Mouse (Mus musculus) cerebellum, adult 9-10 months (tissue): ENCODE measurements around the gene Creld1.

Source experiments
- DNase-seq: peaks from one replicate; pipeline ENCODE4 v3.0.0; 2022

Gene Creld1

GRCm38 (mm10) chr6:113471297-113471936, 11.7 kb upstream of the Creld1 start, which contains the start of gene Il17rc:
Gene Il17rc, plus strand, starts transcription at chr6:113471427.
- DNase-seq = peak; percentile 31

DNA sequence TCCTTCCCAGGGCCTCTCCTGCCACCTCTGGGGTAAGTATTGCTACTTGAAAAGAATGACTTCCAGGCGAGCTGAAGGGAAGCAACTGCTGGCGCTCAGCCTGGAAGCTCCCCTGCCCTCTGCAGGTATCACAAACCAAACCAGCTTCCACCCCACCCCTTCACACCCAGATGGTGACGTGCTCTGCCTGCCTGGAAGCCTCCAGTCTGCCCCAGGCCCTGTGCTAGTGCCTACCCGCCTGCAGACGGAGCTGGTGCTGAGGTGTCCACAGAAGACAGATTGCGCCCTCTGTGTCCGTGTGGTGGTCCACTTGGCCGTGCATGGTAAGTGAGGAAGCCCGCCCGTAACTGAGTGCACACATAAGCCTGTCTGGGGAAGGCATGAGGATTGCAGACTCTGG, 11.0 kb upstream of the Creld1 start:
- no peak for DNase-seq

GRCm38 (mm10) chr6:113473246-113473645, 9.9 kb upstream of the Creld1 start:
- no peak for DNase-seq

- no peak for DNase-seq
Measured at GRCm38 (mm10) chr6:113473715-113474114, 9.4 kb upstream of the Creld1 start.

DNA sequence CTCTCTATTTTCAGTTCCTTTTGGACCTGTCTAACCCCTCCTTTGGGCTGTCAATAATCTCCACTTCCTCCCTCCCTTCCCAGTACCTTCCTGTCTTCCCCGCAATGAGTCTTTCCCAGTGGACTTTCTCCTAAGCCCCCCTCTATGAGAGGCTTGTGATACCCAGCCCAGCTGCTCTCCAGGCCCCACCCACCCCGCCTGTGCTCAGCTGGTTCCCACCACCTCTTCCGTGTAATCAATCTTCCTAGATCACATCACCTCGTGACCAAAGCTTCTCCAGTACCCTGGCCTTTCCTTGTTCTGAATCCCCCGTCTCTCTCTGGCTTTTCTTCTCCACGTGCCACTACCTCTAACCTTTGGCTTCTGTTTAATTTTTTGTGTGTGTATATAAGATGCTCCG, 5.7 kb upstream of the Creld1 start:
- DNase-seq = no peak

DNA sequence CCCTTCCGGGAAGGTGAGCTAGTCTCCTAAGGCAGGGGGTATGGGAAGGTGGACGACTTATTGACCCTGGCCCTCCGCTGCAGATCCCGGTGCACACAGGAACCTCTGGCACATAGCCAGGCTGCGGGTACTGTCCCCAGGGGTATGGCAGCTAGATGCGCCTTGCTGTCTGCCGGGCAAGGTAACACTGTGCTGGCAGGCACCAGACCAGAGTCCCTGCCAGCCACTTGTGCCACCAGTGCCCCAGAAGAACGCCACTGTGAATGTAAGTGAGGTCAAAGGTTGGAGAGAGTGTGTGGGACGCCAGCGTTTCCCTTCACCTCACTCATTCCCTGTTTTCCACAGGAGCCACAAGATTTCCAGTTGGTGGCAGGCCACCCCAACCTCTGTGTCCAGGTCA, 4.2 kb upstream of the Creld1 start:
- DNase-seq = no peak

DNA sequence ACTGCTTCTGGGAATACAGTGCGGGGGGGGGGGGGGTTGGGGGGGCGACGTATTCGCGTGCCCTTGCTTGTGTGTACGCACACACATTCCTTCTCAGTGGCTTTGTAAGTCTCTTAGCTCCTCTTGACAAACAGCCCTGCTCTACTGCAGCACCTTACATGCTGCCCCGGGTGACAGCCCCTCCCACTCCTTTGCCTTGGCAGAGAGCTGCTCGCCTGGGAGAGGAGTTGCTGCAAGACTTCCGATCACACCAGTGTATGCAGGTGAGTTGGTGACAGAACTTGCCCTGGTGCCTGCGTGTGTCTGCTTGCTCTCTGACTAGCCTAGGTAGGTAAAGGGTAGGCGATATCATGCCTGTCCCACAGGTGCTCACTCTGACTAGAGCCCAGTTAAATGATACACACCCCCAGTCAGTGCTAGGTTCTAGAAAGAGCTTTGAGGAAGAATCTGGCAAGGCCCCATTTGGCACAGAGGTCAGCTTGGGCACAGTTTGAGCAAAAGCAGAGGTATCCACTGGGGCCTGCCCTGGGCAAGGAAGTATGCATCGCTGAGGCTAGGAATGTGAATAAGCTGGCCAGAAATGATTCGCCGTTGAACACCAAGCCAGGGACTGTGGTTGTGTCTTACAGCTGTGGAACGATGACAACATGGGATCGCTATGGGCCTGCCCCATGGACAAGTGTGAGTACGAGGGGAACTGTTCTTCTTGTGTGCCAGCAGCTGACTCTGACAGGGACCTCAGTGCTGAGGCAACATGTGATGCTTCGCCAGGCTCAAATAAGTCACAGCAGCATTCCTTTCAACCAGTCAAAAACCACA, 2.3 kb upstream of the Creld1 start:
- DNase-seq = peak; percentile 50

DNA sequence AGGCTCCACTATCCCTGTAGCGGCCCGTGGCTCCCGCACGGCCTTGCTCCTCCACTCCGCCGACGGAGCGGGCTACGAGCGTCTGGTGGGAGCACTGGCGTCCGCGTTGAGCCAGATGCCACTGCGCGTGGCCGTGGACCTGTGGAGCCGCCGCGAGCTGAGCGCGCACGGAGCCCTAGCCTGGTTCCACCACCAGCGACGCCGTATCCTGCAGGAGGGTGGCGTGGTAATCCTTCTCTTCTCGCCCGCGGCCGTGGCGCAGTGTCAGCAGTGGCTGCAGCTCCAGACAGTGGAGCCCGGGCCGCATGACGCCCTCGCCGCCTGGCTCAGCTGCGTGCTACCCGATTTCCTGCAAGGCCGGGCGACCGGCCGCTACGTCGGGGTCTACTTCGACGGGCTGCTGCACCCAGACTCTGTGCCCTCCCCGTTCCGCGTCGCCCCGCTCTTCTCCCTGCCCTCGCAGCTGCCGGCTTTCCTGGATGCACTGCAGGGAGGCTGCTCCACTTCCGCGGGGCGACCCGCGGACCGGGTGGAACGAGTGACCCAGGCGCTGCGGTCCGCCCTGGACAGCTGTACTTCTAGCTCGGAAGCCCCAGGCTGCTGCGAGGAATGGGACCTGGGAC, 509 bp upstream of the Creld1 start:
- DNase-seq = peak; percentile 63

GRCm38 (mm10) chr6:113483729-113484128, 632 bp downstream of the Creld1 start:
- peak; percentile 73 for DNase-seq

GRCm38 (mm10) chr6:113487125-113487576, 4.1 kb downstream of the Creld1 start:
- DNase-seq = no peak

DNA sequence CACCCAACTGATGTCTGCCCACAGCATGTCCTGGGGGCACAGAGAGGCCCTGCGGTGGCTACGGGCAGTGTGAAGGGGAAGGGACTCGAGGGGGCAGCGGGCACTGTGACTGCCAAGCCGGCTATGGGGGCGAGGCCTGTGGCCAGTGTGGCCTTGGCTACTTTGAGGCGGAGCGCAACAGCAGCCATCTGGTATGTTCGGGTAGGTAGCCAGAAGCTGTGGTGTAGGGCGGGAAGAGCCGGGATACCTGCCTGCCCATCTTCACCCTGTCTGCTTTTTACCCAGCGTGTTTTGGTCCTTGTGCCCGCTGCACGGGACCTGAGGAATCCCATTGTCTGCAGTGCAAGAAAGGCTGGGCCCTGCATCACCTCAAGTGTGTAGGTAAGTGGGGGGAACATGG, 6.3 kb downstream of the Creld1 start:
- DNase-seq = no peak

DNA sequence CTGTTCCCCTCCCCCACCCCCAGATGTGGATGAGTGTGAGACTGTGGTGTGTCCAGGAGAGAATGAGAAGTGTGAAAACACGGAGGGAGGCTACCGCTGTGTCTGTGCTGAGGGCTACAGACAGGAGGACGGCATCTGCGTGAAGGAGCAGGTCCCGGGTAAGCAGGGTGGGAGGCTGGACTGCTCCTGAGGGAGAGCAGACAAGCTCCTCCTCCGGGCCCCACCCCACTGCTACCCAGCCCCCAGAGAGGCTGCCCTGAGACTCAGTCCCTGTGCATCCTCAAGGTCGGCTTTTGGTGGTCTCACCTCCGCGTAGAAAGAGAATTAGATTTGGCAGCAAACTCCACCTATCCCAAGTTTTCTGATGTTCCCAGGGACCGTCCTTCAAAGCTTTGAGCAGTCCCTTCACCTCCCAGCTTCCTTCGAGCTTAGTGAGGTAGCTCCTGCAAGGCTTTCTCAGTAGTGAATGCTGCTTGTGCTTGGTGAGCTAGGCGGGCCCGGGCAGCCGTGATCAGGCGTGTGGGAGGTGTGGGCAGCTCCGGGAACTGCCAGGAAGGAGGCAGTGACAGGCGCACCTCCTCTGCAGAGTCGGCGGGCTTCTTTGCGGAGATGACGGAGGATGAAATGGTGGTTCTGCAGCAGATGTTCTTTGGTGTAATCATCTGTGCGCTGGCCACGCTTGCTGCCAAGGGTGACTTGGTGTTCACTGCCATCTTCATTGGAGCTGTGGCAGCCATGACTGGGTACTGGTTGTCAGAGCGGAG, 9.2 kb downstream of the Creld1 start:
- DNase-seq = no peak

GRCm38 (mm10) chr6:113494258-113494788, 11.2 kb downstream of the Creld1 start:
- DNase-seq = peak; percentile 45

DNA sequence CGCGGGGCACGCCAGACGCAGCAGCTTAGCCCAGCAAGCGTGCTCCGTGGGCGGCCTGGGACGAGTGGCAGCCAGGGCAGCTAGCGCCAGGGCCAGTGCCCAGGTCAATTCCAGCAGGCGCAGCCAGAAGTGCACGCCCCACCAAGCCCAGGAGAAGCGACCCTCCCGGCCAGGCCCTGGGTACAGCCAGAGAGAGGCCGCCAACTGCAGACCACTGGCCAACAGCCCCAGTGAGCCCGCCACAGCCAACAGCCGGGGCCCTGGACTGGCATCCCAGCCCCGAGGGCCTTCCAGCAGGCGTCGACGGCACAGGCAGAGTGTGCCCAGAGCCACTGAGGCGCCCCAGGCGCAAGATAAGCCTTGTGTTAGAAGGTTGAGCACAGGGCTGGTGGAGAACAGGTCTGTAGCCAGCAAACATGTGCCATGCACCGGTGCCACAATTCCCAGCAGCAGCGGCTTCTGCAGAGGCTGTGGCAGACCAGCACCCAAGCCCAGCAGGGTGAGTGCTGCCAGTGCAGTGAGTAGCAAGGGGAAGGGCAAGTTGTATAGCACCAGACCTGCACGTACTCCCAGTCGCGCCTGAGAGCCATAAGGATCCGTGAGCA, 12.1 kb downstream of the Creld1 start:
- peak; percentile 31 for DNase-seq

- no peak for DNase-seq
Measured at GRCm38 (mm10) chr6:113499346-113499745, 16.2 kb downstream of the Creld1 start.

GRCm38 (mm10) chr6:113501388-113502084, 18.4 kb downstream of the Creld1 start, which contains the start of gene Prrt3:
Gene Prrt3, minus strand, starts transcription at chr6:113501931.
- peak; percentile 84 for DNase-seq

- DNase-seq = no peak
Measured at GRCm38 (mm10) chr6:113502801-113503200, 19.7 kb downstream of the Creld1 start.

DNA sequence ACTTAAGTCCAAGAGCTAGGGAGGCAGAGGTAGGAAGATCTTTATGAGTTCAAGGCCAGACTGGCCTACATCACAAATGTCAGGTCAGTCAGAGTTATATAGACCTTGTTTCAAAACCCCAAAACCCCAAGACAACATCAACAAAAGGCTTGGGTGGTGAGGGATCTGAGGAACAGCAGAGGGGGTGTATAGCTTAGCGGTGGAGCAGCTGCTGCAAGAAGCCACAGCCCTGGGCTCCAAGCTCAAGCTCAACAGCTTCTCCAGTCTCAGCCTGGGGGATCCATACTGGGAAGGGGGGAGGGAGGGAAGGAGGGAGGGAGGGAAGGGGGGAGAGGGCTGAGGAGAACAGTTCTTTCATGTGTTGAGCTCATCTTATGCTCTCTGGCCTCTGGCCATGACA, 22.6 kb downstream of the Creld1 start:
- DNase-seq = no peak

- DNase-seq = no peak
Measured at GRCm38 (mm10) chr6:113507130-113507529, 24.0 kb downstream of the Creld1 start.

DNA sequence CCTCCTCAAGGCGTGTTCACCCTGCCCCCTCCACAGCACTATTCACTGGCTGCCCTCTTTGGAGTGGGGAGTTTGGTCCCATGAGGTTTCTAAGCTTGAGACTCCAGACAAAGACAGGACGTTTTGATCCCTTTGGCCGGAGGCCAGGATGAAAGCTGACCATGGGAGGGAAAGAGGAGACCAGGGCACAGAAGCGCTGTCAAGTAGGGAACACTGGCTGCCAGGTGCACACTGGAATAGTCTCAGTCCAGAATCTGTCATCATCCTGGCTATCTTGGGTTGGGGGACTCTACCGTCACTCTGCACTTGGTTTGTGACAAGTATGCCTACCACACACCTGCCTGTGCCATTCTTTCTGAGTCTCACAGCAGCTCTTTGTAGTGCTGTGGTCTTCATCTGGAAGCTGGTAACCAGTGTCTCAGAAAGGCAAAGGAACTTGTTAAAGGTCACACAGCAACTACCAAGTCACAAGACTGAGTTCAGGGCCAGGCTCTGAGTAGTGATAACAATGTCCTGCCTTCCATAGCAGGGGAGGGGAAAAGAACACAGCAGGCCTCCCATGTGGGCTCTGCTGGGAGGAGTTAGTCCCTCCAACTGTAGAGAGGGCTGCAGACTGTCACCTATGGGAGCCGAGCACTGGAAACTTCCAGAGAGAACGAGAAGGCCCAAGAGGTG, 25.3 kb downstream of the Creld1 start:
- no peak for DNase-seq

DNA sequence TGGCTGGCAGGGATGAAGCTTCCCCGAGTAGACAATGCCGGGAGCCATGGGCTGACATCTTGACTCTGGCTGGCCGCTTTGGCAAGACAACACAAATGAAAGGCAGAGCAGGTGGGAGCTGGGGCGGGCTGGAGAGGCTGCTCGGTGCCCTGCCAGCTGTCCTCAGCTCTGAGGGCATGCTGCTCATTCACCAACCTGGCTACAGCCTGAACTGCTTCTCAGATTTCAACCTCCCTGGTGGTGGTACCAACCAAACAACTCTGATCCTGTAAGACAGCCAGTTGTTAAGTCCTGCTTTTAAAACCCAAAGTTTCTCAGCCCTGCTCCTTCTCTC, 25.8 kb downstream of the Creld1 start:
- DNase-seq = peak; percentile 86
